Mouse (Mus musculus): ENCODE measurements around the gene Enpp4.

GRCm38 (mm10) chr17:44068876-44069275 is 36.7 kb downstream of the Enpp4 start:
- TF ChIP-seq CTCF (IDR thresholded peaks at IDR 0.05; ENCODE audit: borderline replicate concordance, insufficient read depth, low read length) (no peak), POLR2A (IDR thresholded peaks at IDR 0.05; ENCODE audit: low read depth, low read length) (no peak)
